Mouse (Mus musculus) left cerebral cortex, postnatal 10 days (tissue): ENCODE results near the gene 4931422A03Rik. TPM values are rescaled to one million over a fixed set of nuclear protein-coding genes. Genes with fewer than 3 reads are reported as not detected.
"Not testable (repeated sequence)": the region's sequence is repeated elsewhere in the genome, so short reads cannot be mapped to it uniquely, and the experiment has no call there.

Experiments
- DNase-seq, 2 experiments: peaks; one replicate each; pipeline ENCODE4 v3.0.0; 2021 to 2022; ENCODE audit warnings: low spot score in 2 of 2, mixed read lengths in 1 of 2; ENCODE audit errors: extremely low spot score in 1 of 2
- intact Hi-C: fragments of 180-260 bp; cut with DNase I; formaldehyde crosslinking; loops from one replicate; pipeline ENCODE4 v1.15.1; 2025
- total RNA-seq, 2 experiments: library from RNA; stranded (reverse); gene quantifications; 2 replicates each; pipeline ENCODE4 v1.2.3; 2021

Gene 4931422A03Rik
- total RNA-seq, 2 experiments from 2014 or later, result not detected

DNA sequence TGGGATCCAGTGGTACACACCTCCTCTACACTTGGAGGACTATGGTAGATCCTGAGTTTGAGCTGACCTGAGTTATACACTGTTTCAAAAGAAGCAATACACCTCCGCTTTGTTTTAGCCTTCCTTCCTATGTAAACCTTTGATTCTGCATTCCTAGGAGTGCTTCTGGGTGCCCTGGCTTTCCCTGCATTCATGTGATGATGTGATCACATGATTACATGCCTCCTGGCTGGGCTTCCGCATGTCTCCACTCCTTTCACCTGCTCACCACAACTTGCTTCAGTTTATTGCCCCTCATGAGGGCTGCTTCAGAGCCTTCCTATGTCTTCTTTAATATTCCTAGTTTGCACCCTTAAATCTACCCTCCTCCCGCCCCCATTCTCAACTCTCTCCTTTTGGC, 3.9 kb upstream of the 4931422A03Rik start:
- DNase-seq, result no peak
- intact Hi-C loops, result loop anchor here (10.0 kb wide), 2 partner anchors 93 to 393 kb away; partner anchors contain the start of gene A930018P22Rik

DNA sequence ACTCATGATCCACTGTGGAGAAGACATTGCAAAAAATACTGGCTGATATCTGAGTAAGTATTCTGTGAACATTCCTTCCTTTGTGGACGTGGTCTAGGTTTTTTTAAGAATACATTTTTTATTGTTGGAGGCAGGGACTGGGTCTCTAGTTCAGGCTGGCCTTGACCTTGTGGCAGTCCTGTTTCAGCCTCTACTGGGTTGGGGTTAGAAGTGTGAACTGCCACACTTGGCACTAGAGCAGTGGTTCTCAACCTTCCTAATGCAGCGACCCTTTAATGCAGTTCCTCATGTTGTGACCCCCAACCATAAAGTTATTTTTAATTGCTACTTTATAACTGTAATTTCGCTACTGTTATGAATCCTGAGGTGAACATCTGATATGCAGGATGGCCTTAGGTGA, 2.2 kb upstream of the 4931422A03Rik start:
- intact Hi-C loops, result loop anchor here (10.0 kb wide), 2 partner anchors 94 to 394 kb away; partner anchors contain the start of gene A930018P22Rik
- no peak for DNase-seq

DNA sequence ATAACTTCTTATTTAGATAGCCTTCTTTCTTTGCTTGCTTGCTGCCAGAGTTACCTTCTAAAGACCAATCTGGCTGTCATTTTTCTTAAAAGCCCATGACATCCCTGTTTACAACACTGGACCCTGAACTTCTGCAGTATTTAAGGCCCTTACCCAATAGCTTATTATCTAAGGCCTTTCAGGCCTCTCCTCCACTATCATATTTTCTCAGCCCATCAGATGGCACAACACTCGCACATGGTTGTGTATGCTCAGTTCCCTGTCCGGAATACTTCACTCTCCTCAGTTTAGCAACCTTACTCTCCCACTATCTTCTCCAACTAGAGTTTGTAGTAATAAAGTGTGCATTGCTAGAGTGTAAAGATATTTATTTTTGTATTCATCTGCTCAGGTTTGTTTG, 913 bp upstream of the 4931422A03Rik start:
- intact Hi-C loops, result no loop called here
- DNase-seq, result no peak

DNA sequence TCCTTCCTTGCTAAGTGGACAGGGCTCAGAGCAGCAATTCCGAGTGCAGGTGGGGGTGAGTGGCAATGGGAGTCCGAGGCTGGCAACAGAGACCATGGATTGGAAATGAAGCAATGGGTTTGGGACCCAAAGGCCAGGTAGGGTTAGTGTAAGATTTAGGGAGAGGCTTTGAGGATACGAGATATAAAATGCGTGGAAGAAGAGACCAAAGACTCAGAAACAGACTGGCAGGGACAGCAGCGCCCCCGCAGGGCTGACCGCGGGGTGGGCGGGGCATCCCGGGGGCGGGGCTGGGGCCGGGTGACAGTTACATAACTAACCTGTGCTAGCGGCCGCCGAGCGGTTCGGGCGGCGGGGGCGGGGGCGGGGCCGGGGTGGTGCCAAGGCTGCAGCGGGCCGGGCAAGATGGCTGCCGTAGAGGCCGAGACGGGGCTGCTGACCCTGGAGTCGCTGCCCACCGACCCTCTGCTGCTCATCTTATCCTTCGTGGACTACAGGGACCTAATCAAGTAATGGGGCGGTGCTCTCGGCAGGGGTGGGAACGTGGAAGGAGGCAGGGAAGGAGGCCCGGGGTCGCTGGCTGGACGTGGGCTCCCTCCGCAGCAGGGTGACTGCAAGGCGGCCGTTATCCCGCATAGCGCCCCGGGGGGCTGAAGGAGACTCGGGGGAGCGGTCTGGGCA, 563 bp downstream of the 4931422A03Rik start, which contains the start of gene Fbxo3:
Gene Fbxo3 (plus strand): TSS at position 264 of the 681 bp plus-strand sequence.
- intact Hi-C loops, result no loop called here
- peak; percentile 54 to 88 for DNase-seq

GRCm38 (mm10) chr2:104024656-104025055, 3.5 kb downstream of the 4931422A03Rik start:
- intact Hi-C loops, result no loop called here
- no peak for DNase-seq

GRCm38 (mm10) chr2:104023096-104023495, 5.1 kb downstream of the 4931422A03Rik start:
- no peak for DNase-seq
- intact Hi-C loops, result no loop called here

DNA sequence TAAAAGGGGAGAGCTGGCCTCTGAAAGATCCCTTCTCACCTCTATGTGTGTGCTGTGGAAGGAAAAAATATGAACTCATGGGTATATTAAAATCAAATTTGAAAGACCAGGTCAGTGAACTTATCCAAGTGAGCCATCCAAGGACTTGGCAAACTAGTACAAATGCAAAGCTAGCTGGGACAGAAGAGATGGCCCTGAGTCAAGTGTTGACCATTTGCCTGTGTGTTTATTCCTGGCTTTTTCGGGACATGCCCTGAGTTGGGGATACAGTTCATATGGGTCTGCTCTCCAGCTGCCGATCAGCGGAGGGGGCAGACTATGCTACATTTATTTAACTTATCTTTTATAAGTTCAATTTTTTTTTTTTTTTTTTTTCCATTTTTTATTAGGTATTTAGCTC, 19.3 kb downstream of the 4931422A03Rik start:
- intact Hi-C loops, result loop anchor here (10.0 kb wide), 1 partner anchor 444 kb away; the partner anchor contains the start of gene Abtb2
- DNase-seq, result not testable (repeated sequence)

DNA sequence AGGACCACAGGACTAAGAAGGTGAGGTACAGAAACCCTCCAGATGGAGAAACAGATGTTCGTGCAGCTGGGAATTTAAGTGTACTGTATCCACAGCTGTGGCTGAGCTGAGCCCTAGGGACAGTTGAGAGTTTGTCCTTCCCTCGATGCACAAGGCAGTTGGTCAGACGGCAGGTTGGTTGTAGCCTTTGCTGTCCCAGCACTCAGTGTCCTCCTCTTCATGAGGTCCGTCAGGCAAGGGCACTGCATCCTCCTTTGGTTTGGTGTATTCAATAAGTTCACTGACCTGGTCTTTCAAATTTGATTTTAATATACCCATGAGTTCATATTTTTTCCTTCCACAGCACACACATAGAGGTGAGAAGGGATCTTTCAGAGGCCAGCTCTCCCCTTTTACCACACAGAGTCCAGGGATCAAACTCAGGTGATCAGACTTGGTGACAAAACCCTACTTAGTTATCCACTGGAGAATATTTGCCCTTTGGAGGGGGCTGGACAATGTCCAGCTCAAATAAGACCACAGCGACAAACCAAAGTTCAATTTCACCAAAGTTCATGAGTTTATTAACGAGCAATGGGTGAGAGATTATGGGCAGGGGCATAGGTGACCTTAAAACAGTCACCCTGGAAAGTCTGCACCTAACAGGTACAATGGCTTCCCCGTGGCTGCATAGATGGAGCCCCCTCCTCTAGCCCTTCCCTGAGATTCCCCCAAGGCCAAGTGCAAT, 20.2 kb downstream of the 4931422A03Rik start:
- DNase-seq, result no peak
- intact Hi-C loops, result loop anchor here (10.0 kb wide), 1 partner anchor 443 kb away; the partner anchor contains the start of gene Abtb2

GRCm38 (mm10) chr2:104002711-104003413, 25.3 kb downstream of the 4931422A03Rik start:
- DNase-seq, result peak; percentile 44 to 74
- intact Hi-C loops, result loop anchor here (10.0 kb wide), 1 partner anchor 438 kb away; the partner anchor contains the start of gene Abtb2

DNA sequence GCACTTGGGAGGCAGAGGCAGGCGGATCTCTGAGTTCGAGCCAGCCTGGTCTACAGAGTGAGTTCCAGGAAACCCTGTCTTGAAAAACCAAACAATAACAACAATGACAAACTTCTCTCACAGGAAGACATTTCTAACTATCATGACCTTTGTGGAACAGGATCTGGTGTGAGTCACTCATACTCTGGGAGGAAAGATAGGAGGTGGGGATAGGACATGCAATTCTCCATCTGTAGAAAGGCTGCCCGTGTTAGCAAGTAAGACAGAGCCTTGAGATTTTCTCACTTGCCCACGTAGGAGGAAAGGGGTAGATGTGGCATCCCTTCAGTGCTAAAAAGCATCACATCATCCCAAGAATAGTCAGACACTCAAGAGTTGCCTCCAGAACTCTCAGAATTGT, 26.3 kb downstream of the 4931422A03Rik start:
- intact Hi-C loops, result loop anchor here (10.0 kb wide), 1 partner anchor 437 kb away; the partner anchor contains the start of gene Abtb2
- no peak for DNase-seq

- intact Hi-C loops, result loop anchor here (10.0 kb wide), 1 partner anchor 436 kb away; the partner anchor contains the start of gene Abtb2
- DNase-seq, result no peak
These were observed 27.1 kb downstream of the 4931422A03Rik start for GRCm38 (mm10) chr2:104001076-104001475.

DNA sequence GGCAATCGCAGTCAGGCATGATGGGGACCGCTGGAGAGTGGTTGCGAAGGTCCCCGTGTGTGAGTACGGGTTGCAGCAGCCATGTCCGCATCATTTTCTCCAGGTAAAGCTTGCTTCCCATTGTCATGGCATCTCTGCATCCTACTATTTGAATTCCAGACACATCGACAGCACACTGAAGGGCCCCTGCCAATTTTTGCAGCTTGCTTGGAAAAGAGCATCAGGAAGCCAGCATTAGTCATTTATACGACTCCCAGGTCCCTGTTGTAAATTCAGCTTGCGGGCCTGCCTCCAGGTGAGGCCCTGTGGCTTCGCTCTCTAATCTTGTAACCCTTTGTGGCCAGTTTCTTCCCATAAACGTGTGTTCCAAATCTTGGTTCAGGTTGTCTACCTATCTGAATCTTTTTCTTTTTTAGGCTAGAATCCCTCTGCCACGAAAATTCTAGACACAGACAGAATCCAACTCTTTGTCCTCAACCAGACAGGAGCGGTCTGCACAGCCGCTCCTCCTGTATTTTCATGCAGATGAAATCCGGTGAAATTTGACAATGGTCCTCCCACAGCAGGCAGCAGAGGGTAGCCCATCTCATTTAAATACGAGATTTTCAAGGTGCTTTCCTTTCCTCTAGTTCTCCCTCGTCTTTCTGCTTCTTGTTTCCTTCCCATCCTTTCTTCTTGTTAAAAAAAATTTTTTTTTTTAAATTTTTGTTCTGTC, 35.4 kb downstream of the 4931422A03Rik start:
- intact Hi-C loops, result no loop called here
- no peak for DNase-seq

DNA sequence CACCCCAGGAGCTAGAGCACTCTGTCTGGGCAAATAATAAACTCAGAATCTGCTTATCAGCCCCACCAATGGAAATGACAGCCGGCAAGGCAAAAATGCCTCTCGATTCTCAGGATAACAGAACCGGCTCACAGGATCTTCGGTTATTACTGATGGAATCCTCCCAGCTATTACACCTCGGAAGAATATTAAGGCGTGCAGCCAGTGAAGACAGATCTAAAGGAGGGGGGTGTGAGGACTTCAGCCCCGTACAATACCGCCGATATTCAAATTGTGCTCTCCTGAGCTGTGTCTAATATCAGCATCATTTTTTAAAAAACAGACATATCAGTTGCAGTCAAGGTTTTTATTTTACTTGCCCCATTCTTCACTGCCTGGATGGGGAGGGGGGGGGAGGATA, 36.0 kb downstream of the 4931422A03Rik start:
- no peak for DNase-seq
- intact Hi-C loops, result no loop called here

- no peak for DNase-seq
- intact Hi-C loops, result no loop called here
These were observed 36.9 kb downstream of the 4931422A03Rik start for GRCm38 (mm10) chr2:103991303-103991702.

DNA sequence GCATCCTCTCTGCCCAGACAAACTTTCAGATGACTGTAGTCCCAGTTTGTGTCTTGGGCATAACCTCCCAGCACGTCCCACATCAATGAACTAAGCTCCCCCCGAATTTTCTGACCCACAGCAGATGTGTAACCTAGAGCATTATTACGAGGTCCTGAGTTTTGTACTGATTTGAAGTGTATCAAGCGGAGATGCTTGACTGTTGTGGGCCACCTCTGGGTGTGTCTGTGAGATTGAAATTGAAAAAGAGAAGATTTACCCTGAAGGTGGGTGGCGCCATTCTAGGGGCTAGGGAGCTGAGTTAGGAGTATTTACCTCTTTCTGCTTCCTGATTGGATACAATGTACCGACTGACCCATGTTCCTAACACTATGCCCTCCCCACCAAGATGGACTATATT, 38.4 kb downstream of the 4931422A03Rik start:
- no peak for DNase-seq
- intact Hi-C loops, result no loop called here

- DNase-seq, intact Hi-C loops: not testable (repeated sequence)
These were observed 40.6 kb downstream of the 4931422A03Rik start for GRCm38 (mm10) chr2:103987595-103987994.

- DNase-seq, result no peak
- intact Hi-C loops, result loop anchor here (5.0 kb wide), 1 partner anchor 111 kb away; no protein-coding TSS in a partner anchor
These were observed 45.0 kb downstream of the 4931422A03Rik start for GRCm38 (mm10) chr2:103983146-103983545.

- intact Hi-C loops, result loop anchor here (5.0 kb wide), 1 partner anchor 110 kb away; no protein-coding TSS in a partner anchor
- peak; percentile 36 to 83 for DNase-seq
These were observed 45.9 kb downstream of the 4931422A03Rik start for GRCm38 (mm10) chr2:103982250-103982649.
